Mouse (Mus musculus) urinary bladder, postnatal 4 days (tissue): ENCODE data around the gene Rin1.
"Not testable (repeated sequence)": the region's sequence is repeated elsewhere in the genome, so short reads cannot be mapped to it uniquely, and the experiment has no call there.

Experiments used
- DNase-seq, 2 experiments: peaks; one replicate each; pipeline ENCODE4 v3.0.0; 2021 to 2022; ENCODE audit warnings: low spot score in 2 of 2

The Rin1 gene

DNA sequence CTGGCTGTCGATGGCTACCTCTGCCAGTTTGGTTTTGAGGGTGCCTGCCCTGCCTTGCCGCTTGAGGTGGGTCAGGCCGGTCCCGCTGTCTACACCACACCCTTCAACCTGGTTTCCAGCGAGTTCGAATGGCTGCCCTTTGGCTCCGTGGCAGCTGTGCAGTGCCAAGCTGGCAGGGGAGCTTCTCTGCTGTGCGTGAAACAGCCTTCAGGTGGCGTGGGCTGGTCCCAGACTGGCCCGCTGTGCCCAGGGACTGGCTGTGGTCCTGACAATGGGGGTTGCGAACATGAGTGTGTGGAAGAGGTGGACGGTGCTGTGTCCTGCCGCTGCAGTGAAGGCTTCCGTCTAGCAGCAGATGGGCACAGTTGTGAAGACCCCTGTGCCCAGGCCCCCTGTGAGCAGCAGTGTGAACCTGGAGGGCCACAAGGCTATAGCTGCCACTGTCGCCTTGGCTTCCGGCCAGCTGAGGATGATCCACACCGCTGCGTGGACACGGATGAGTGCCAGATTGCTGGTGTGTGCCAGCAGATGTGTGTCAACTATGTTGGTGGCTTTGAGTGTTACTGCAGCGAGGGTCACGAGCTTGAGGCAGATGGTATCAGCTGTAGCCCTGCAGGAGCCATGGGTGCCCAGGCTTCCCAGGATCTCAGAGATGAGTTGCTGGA lies 18.4 kb downstream of the Rin1 start:
- DNase-seq: no peak

DNA sequence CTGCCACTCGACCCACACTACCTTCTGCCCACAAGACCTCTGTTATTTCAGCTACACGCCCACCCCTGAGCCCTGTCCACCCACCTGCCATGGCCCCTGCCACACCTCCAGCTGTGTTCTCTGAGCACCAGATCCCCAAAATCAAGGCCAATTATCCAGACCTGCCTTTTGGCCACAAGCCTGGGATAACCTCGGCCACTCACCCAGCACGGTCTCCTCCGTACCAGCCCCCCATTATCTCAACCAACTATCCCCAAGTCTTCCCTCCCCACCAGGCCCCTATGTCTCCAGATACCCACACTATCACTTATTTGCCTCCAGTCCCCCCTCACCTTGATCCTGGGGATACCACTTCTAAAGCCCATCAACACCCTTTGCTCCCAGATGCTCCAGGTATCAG lies 19.2 kb downstream of the Rin1 start:
- DNase-seq: no peak

DNA sequence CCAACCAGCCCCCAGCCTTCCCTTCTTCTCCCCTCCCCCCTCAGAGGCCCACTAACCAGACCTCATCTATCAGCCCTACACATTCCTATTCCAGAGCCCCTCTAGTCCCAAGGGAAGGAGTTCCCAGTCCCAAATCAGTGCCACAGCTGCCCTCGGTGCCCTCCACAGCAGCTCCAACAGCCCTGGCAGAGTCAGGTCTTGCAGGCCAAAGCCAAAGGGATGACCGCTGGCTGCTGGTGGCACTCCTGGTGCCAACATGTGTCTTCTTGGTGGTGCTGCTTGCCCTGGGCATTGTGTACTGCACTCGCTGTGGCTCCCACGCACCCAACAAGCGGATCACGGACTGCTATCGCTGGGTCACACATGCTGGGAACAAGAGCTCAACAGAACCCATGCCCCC lies 19.7 kb downstream of the Rin1 start:
- DNase-seq: no peak

DNA sequence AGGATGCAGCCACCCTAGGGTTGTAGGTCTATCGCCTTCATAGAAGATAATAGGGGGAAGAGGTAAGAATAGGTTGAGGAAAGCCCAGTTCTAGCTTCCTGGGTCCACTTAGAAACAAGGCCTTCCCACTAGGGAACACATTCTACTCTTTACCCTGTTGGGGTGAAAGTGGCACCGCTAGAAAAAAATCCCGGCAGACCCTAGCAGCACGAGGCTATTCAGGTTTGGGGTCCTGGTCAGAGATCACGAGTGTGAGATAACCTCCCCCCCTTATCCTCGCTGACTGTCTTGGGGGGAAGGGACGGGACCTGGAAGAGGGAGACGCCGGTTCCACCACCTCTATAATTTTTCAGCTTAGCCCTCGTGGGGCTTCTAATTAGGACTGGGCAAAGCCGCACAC lies 20.8 kb downstream of the Rin1 start:
- no peak for DNase-seq

DNA sequence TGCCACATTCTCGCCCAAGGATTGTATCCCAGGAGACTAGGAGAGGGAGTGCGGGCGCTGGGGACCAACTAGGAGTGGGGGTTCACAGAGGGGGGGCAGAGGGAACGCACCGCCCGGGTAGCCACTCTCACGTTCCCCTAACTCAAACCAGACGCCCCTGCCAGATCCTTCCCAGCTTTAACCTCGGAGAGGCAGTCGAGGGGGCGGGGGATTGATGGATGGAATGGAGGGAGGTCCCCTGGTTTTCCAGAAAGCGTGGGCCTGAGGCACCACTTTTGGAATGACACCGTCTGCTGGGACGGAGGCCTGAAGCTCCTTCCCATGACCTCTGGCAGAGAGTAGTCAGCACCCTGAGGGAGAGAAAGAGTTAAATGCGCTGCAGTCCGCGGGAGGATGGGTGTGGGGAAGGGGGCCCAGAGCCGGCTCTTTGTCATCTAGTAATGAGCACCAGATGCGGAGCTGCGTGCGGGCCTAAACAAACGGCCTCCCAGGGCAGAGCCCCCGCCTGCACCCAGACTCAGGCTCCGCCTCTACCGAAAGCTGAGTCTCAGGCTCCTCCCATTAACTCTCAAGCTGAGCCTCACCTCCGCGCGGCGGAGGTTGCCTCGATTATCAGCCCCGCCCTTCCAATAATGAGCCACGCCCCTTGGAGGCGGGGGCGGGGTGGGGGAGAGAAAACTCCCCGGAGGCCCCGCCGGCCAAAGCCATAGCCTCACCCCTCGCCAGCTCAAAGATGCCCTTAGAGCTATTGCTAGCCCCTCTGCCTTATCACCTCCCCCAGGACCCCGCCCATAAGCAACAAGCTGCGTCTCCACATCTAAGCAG lies 21.5 kb downstream of the Rin1 start:
- peak; percentile 85 to 86 for DNase-seq

DNA sequence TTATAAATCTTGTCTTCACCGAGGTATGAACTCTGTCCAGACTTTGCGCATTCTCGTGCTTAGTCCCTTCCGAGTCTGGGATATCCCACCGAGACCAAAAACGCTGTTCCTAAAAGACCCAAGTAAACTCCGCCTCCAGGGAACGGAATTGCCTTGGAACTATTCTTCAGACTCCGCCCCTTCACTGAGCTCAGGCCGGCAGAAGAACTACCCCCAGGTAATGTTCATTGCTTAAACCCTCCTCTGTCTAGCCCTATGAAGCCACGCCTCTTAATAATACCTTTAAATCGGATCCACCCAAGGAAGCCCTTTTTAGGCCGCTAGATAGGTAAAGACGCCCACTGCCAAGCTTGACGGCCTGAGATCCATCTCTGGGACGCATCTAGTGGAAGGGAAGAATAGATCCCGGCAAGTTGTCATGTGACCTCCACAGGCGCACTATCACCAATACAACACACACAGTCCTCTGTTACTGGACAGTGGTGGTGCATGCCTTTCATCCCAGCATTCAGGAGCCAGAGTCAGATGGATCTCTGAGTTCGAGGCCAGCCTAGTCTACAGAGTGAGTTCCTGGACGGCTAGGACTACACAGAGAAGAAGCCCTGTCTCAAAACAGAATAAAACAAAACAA lies 22.2 kb downstream of the Rin1 start:
- DNase-seq: no peak

DNA sequence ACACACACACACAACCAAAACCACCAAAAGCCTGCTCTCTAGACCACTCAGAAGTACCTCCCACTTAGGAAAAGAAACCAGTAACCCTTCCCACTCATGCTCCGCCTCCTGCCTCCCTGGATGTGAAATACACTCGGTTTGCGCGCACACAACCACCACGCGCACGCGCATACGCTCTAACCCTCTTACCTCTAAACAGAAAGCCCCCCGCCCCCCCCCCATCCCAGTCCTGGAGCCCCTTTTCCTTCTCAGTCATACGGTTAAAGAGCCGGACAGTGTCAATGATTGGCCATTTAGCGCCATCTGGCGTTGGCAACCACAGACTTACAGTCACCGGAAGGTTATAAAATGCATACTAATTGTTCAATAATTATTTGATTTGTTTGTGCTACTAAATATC lies 22.7 kb downstream of the Rin1 start:
- no peak for DNase-seq

DNA sequence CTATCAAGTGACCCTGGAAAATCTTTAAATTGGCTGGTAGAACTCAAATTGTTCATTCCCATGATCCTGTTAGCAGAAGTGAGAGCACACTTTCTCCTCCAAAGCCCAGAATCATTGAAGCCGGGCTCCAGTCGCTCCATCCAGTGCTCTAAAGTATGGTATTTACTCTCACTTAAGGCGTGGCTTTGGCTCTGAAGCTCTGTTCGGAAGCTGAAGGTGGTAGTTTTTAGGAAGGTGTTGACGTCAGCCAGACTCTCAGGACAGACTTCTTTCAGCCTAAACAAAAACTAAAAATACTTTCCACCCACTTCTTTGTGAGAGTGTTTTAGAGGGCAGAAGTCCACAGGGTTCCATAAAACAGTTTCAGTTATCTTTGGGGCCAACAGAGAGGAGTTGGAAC lies 23.2 kb downstream of the Rin1 start:
- DNase-seq: no peak

DNA sequence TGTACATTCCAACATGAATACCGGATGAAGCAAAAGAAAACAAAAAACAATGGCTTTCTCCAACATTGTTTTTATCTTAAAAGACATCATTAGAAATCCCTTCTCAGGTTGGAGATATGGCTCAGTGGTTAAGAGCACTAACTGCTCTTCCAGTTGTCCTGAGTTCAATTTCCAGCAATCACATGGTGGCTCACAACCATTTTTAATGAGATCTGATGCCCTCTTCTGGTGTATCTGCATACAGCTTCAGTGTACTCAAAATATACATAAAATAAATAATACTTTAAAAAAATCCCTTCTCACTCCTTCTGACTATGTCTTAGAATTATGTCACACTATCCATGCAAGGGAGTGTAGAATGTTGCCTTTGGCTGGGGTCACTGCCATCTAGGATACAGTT lies 29.0 kb downstream of the Rin1 start:
- no peak for DNase-seq

DNA sequence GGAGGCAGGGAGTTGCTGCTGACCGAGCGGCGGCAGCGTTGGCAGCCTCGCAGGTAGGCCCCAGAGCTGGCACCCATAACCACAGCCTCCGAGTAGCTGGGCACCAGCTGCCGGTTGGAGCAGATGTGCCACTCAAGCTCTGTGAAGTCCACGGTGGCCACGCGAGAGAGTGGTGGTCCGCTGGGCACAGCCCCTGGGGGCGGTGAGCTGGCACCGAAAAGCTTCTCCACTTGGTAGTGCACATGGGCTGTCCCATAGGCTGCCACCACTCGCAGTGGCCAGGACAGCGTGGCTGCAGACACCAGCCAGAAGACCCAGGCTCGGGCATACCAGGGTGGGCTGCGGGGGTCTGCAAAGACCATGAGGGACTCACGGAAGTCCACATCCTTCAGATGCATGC lies 31.7 kb downstream of the Rin1 start:
- DNase-seq: no peak

DNA sequence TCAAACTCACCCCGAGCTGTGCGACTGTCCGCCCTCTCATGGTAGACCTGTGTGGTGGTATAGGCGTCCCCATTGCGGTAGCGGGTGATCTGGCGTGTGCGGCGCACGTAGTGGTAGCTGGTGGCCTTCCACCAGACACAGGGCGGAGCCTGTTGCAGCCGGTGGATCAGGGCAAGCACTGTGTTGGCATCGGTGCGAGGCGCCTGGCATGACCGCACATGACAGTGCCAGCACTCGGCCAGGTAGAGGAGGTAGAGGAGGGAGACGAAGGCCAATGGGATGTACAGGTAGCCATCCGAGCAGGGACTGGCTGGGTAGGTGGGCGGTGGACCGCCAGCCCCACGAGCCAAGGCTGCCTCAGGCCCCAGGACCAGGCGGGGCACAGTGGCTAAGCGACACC lies 32.3 kb downstream of the Rin1 start:
- DNase-seq: no peak

DNA sequence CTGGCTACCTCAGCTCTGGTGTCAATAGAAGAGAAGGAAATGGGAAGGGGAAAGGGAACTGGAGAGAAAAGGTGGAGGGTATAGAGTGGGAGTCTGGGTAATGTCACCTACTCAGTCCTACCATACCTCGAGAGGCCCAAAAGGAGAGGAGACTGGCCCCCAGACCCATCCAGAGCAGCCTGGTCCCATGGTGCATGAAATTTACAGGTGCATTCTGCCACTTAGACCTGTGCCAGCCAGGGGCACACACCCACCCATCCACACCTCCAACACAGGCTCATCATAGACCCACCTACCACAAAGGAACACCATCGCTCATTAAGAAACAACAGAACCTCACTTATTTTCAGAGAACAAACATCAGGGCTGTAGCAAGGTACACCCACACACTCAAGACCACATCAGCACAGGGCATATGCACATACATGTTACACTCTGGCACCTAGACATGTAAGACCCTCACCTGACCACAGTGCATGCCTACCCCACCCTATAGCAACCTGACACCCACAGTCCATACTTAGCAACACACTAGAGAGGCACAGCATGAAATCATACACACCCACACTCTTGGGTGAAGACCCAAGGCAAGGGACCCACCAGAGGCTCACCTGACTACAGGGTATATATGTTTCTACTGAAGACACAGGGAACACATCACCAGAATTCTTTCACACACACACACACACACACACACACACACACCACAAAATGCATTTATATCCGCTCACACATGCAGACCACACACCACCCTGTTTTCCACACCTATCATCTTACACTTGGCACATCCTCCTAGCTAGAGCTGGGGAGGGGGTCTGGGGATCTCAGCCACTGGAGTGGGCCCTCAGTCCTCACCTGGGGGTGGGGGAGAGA lies 33.9 kb downstream of the Rin1 start:
- no peak for DNase-seq

DNA sequence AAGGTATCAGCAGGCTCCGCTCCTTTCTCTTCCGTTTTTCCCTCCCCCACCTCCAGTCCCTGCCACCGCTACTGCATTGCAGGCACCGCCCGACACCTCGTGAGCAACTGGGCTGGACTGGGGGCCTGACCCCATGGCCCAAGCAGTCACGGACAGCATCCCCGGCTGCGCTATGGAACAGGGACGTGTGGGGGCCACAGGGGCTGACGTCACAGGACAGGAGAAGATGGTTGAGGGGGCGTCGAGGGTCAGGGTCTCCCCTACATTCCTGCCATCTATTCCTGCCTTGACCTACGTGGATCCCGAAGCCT lies 34.5 kb downstream of the Rin1 start:
- DNase-seq: no peak

DNA sequence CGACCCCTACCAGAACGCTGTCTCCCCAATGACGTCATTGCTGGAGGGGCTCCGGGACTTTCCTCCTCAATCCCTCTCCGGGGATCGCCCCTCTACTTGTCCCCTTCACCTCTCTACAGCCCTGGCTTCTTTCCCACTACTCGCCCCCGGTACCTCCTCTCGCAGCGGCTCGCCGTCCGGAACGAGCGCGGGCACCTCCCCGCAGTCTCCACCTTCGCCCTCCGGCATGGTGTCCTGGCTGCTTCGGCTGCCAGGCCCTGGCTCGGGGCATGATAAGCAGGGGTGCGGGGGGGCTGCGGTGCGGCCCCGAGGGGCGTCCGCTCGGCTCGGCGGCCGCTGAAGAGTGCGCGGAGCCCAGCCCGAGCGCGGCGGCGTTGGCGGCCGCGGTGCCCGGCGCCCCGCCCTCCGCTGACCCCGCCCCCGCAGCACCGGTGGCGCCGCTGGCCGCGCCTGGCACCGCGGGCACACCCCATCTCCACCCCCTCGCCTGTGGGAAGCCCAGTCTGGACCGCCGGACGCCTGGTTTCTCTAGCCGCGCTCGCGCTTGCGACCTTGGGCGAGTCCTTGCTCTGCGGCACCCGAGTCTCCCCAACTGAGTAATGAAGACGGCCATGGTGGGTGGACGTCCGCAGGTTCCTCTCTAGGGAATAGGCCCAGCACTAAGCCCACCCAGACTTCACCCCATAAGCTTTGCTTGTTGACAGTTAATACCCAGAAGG lies 35.0 kb downstream of the Rin1 start, which contains the start of gene Tmem151a:
Gene Tmem151a, minus strand, starts transcription at position 387 of the 719 bp plus-strand sequence.
- DNase-seq: no peak

DNA sequence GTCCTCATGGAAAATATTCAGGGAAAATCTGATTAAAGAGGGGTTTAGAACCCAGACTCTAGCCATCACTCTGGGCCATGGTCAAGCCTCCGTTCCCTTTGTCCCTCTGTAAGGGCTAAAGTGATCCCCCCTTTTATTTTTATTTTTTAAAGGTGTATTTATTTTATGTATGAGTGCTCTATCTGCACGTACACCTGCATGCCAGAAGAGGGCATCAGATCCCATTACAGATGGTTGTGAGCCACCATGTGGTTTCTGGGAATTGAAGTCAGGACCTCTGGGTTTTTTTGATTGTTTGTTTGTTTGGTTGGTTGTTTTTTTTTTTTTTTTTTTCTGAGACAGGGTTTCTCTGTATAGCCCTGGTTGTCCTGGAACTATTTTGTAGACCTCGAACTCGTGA lies 36.3 kb downstream of the Rin1 start:
- DNase-seq: not testable (repeated sequence)

DNA sequence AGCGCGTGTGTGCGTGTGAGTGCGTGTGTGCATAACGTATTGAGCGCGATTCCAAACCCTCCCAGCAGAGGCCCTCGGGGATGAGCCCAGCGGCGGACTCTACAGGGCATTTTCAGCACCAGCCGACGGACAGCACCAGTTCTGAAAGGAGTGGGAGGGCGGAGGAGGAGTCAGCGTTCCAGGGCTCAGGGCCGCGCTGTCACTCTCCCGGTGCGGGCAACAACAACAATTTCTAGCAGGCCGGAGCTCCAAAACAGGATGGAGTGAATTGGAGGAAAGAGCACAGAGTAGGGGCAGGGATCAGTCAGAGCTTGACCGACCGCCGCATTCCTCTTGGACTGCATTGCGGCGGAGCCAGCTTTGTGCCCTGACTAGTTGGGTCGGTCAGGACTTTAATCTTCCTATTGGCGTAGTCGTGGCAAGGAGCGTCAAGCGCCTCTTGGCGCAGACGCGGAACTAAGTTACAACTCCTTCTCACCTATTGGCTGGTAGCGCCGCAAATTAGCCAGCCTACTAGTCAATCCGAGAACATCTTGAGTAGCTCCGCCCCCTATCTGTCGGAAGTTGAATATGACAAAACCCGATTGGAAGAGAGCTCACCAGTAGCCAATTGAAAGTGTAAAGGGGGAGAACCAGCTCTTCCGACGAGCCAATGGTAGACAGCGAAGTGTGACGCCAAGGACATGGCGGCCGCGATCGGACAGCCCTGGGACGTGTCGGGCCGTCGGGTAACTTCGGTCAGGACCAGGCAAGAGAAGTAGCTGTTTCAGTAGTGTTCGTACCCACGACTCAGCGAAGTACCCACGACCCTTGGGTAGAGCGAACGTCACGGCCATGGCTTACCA lies 37.8 kb downstream of the Rin1 start, which contains the start of gene Yif1a:
Gene Yif1a, plus strand, starts transcription at position 655 of the 845 bp plus-strand sequence.
- DNase-seq: peak; percentile 90 to 96

DNA sequence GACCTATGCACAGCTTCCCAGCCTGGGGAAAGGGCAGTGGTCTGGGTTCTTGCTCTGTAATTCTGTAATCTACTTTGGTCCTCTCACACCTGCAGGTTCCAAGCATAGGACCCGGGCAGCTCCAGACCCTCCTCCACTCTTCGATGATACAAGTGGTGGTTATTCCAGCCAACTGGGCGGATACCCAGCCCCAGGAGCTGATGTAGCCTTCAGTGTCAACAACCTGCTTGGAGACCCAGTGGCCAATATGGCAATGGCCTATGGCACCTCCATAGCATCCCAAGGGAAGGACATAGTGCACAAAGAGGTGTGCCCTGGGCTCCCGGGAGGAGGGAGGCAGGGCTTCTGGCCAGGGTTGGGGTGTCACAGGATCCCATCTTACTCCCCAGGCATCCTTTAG lies 39.0 kb downstream of the Rin1 start:
- no peak for DNase-seq

DNA sequence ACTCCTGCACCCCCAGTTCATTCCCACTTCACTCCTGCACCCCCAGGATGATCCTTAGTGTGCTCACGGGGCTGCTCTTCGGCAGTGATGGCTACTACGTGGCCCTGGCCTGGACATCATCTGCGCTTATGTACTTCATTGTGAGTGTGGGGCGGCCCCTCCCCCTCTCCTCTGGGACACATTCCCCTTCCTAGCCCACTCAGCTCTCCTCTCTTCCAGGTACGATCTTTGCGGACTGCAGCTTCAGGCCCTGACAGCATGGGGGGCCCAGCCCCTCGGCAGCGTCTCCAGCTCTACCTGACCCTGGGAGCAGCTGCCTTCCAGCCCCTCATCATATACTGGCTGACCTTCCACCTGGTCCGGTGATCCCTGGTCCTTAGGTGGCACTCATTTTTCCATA lies 41.8 kb downstream of the Rin1 start:
- no peak for DNase-seq

DNA sequence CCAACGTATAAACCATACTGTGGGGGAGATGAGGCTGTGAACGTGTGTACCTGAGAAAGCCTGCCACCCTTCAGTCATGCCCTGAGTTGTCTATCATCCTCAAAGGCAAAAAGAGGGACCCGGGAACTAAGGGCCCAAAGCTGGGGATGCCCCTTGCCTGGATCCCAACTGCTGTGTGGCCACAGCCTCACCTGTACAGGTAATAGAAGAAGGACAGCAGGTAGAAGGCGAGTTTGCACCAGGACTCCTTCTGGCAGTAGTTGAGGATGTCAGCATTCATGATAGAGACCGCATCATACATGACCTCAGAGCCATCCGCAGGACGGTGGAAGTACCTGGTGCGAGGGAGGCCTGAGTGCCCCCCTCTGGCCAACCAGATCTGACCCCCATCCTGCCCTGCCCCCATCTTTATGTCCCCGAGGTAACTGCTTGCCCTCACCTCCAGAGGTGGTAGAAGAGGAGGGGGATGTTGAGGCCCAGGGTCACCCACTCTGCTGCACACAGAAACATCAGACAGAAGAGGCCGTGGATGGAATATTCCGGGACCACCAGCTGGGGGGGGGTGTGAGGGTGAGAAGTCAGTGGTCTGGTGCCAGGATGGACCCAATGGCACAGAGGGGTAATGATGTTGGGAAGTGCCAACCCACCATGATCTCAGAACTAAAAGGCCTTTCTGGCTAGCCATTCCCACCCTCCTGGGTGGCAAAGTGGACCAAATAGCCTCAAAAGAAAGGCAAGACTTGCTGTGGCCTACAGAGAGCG lies 43.4 kb downstream of the Rin1 start:
- DNase-seq: no peak

DNA sequence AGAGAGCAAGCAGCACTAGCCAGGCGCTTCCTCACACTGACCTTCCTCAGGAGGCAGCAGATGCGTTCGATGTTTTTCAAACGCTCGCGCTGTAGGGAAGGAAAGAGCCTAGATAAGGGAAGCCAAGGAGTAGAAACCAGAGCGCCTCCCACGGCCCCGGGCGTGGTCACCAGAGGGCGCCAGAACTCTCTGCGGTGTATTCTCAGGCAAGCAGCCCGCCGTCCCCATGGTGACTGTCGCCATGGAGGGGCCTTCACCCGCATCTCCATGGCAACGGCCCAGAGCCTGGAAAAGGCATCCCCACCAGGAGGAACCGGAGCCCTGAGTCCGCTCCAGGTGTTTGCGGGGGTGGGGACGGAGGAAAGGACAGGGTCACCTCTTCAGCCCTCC lies 44.0 kb downstream of the Rin1 start:
- DNase-seq: peak; percentile 85 to 94
